Mouse (Mus musculus) neural tube, embryonic 15.5 days (tissue): ENCODE results near the gene March10. TPM values are rescaled to one million over a fixed set of nuclear protein-coding genes. Genes with fewer than 3 reads are reported as not detected.

ENCODE experiments used
- ATAC-seq: fragments of 200-750 bp; cut with Nextera tagmentation; 2 replicates; pipeline ENCODE4 v1.8.0; 2017; ENCODE audit warnings: mild to moderate bottlenecking, moderate TSS enrichment, moderate library complexity; ENCODE audit not compliant: low FRiP score
- H3K27ac ChIP-seq: fragments of 300-500 bp; sonication (generic); replicated peaks from 2 replicates; pipeline ENCODE4 v1.5.1; 2015; ENCODE audit warnings: mild to moderate bottlenecking, inconsistent platforms
- H3K27me3 ChIP-seq: fragments of 300-500 bp; sonication (generic); replicated peaks from 2 replicates; pipeline ENCODE4 v1.6.1; 2015; ENCODE audit warnings: inconsistent platforms
- H3K36me3 ChIP-seq: fragments of 300-500 bp; sonication (generic); 2 replicates; pipeline ENCODE4 v1.6.1; 2015; ENCODE audit warnings: inconsistent platforms
- H3K4me1 ChIP-seq: fragments of 300-500 bp; sonication (generic); 2 replicates; pipeline ENCODE4 v1.6.1; 2015; ENCODE audit warnings: inconsistent platforms
- H3K4me2 ChIP-seq: fragments of 300-500 bp; sonication (generic); 2 replicates; pipeline ENCODE4 v1.6.1; 2015; ENCODE audit warnings: inconsistent platforms, mild to moderate bottlenecking, moderate library complexity
- H3K4me3 ChIP-seq: fragments of 300-500 bp; sonication (generic); replicated peaks from 2 replicates; pipeline ENCODE4 v1.5.1; 2015; ENCODE audit warnings: mild to moderate bottlenecking, inconsistent platforms
- H3K9ac ChIP-seq: fragments of 300-500 bp; sonication (generic); replicated peaks from 2 replicates; pipeline ENCODE4 v1.6.1; 2015; ENCODE audit warnings: mild to moderate bottlenecking, inconsistent platforms
- H3K9me3 ChIP-seq: fragments of 300-500 bp; sonication (generic); replicated peaks from 2 replicates; pipeline ENCODE4 v1.6.1; 2016; ENCODE audit warnings: inconsistent platforms
- WGBS: fragments of 180-500 bp; shearing (Covaris S2); methylation state at CpG from one replicate; pipeline ENCODE4 v1.1.7; 2015; ENCODE audit warnings: mixed read lengths; 5-methylcytosine and 5-hydroxymethylcytosine counted together
- polyA plus RNA-seq: library from polyadenylated mRNA; unstranded; fragments of >200 nt; fragmentation: Nextera tagmentation; extraction: Ambion mirVana; gene quantifications from 2 replicates; pipeline ENCODE4 v1.2.1, GENCODE M21; 2015

Gene March10
- 0.38 and 0.73 TPM in 2 replicates for polyA plus RNA-seq

DNA sequence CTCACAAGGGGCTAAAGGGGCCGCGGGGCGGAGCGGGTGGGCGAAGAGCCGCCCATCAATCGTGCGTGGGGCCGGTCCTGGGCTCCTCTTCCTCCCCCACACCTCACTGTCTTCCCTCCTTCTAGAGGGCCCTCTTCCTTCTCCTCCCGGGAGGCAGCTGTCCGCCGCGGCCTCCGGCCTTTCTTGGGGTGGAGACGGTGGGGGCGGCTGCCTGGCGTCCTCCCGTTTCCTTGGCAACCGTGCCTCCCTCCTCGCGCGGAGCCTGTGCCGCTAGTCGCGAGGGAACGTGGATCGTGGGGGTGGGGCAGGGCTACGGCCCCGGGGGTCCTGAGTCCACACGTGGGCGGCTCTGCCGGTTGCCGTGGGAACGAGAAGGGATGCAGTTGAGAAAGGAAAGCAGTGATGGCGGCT, at the start of gene March10:
March10 (minus strand) TSS at position 239 of the 411 bp plus-strand sequence.
- under 1% methylated on average over 35 of the region's 35 CpGs for WGBS
- Histone ChIP-seq H3K36me3 (no peaks in the 10 kb centered on the region), H3K9me3 (no peaks in the 10 kb centered on the region), H3K4me1 (peaks cover 22% of the 10 kb centered on the region), H3K4me3 (peak within 1 kb of the TSS; percentile 49), H3K27ac (peak within 1 kb of the TSS; percentile 90), H3K4me2 (peak within 1 kb of the TSS; percentile 82), H3K9ac (peak within 1 kb of the TSS; percentile 54), H3K27me3 (no peaks in the 10 kb centered on the region)
- peak; percentile 89 for ATAC-seq

DNA sequence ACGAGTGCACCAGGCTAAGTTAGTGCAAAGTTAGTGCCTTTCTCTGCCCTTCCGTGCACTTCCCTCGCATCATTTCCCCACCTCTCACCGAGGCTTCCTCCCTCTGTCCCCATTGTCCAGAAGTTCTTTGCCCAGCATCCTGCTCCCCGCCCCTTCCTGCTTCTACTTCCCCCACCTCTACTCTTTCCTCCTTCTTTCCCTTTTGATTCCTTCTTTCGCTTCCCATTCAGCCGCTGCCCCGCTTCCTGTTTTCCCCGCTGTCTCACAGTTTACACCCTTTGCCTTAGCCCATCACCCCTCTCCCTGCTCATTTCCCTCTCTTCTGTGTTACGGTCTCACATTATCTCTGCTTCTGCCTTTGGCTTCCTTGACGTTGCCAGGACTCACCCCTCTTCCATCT, 49.8 kb upstream of the March10 start:
- H3K36me3 ChIP-seq, result no peaks in the 10 kb centered on the region
- H3K4me3 ChIP-seq, result no peak overlapping the region
- peaks cover 42% of the 10 kb centered on the region for H3K4me1 ChIP-seq
- no peak overlapping the region for H3K4me2 ChIP-seq
- no peak for ATAC-seq
- H3K27ac ChIP-seq, result no peak overlapping the region
- no peaks in the 10 kb centered on the region for H3K9me3 ChIP-seq
- WGBS, result 85% methylated on average over 11 of the region's 11 CpGs
- H3K27me3 ChIP-seq, result no peaks in the 10 kb centered on the region
- H3K9ac ChIP-seq, result no peak overlapping the region

DNA sequence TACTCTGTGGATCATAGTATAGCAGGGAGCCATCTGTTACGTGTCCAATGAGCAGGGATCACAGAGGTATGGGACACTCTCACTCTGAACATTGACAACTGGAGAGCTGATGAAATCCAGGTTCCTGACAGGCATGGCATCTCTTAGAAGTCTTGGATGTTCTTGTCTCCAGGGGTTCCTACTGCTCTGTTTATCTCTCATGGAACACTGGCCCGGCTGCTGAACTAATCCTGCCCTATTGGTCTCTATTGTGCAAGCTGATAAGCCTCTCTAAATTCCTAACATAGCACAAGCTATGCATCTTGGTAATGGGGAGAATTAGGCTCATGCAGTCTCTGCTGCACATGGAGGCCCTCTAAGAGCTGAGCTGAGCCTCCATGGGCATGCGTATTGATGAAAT, 48.5 kb upstream of the March10 start:
- Histone ChIP-seq H3K27me3 (no peaks in the 10 kb centered on the region), H3K36me3 (no peaks in the 10 kb centered on the region), H3K27ac (no peak overlapping the region), H3K4me3 (no peak overlapping the region), H3K9me3 (no peaks in the 10 kb centered on the region), H3K4me2 (no peak overlapping the region), H3K9ac (no peak overlapping the region), H3K4me1 (peaks cover 37% of the 10 kb centered on the region)
- 70% methylated on average over 3 of the region's 3 CpGs for WGBS
- no peak for ATAC-seq

DNA sequence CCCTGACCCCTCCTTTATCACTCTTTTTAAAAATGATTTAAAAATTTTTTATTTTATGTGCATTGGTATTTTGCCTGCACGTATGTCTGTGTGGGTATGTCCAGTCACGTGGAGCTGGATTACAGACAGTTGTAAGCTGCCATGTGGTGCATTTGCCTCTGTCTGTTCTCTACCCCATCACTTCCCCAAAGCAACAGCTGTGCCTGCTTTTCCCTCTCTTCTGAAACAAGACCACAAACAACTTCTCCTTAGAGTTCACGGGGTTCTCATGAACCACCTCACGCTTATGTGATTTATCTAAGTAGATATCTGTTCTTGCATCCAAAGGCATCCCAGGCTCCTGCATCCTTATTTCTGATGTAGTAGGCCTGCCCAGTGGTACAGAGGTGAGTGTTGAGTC, 45.8 kb upstream of the March10 start:
- Histone ChIP-seq H3K27me3 (no peaks in the 10 kb centered on the region), H3K4me3 (no peak overlapping the region), H3K36me3 (no peaks in the 10 kb centered on the region), H3K9me3 (no peaks in the 10 kb centered on the region), H3K9ac (no peak overlapping the region), H3K4me2 (no peak overlapping the region), H3K27ac (no peak overlapping the region), H3K4me1 (peaks cover 15% of the 10 kb centered on the region)
- 90% methylated on average over 4 of the region's 4 CpGs for WGBS
- ATAC-seq, result no peak

DNA sequence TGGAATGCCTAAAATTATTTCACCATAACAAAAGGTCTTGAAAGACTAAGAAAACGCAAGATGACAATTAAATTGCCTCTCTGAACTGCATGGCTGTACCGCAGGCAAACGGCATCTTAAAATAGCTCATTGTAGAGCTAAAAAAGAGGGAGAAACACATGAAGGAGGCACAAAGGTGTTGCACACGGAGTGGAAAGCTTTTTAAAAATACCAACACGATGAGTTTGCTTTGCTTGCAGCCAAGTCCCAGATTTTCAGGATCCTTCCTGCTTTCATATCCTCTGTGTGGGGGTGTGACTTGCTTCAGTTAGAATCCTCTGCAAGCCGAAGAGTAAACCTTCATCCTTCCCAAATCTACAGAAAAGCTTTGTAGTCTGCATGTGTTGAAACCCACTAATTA, 41.0 kb upstream of the March10 start:
- 79% methylated on average over 6 of the region's 6 CpGs for WGBS
- Histone ChIP-seq H3K27me3 (no peaks in the 10 kb centered on the region), H3K4me2 (no peak overlapping the region), H3K4me3 (no peak overlapping the region), H3K9ac (no peak overlapping the region), H3K9me3 (no peaks in the 10 kb centered on the region), H3K27ac (no peak overlapping the region), H3K4me1 (peaks cover 4% of the 10 kb centered on the region; the same call in 1 of the 2 replicates), H3K36me3 (no peaks in the 10 kb centered on the region)
- ATAC-seq, result no peak

DNA sequence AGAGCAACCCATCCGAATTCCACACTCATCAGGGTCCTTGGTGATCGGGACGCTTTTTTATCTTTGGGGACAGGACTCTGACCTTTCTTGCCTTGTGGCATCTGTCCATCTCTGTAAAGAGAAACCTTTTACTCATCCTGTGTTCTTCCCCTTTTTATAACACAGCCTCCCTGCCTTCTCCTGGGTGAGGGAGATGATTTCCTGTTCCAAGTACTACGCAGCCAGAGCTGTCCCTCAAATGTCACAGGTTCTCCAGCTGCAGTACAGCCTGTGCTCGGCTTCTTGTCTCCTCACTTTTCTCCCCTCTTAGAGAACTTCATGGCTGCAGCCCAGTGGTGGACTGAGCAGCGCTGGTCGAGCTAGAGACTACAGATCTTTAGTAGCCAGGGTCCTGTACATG, 40.1 kb upstream of the March10 start:
- no peak overlapping the region for H3K4me3 ChIP-seq
- no peak overlapping the region for H3K4me2 ChIP-seq
- no peak for ATAC-seq
- WGBS, result 74% methylated on average over 7 of the region's 7 CpGs
- H3K36me3 ChIP-seq, result no peaks in the 10 kb centered on the region
- H3K27me3 ChIP-seq, result no peaks in the 10 kb centered on the region
- H3K27ac ChIP-seq, result no peak overlapping the region
- peaks cover 4% of the 10 kb centered on the region; the same call in 1 of the 2 replicates for H3K4me1 ChIP-seq
- no peaks in the 10 kb centered on the region for H3K9me3 ChIP-seq
- no peak overlapping the region for H3K9ac ChIP-seq

DNA sequence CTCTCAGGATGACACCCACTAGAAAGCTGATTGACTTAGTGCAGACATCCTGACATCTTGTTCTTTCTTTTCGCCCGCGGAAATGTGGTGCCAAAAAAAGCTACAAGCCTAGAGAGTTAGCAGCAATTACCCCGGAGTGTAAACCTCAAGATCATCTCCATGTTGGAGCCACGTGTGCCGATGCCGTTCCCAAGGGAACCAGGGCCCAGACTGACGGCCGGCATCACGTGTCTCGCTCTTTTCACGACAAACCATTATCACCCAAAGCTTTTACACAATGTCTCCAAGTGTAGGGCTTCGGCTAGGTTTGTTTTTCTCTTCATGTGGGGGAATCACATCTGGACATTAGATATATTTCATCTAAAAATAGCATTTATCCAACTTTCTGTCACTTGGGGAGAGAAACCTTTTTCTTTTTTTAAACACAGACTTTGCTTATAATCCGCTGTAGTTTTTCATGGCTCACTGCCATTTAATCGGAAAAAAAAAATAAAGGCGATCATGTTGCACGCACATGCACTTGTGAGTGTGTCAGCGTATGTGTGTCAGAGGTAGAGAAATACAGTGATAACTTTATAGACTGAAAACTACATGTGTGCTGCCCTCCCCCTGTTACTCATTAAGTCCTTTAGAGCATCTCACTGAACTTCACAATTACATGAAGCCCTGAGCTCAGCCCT, 39.2 kb upstream of the March10 start:
- 71% methylated on average over 18 of the region's 18 CpGs for WGBS
- H3K36me3 ChIP-seq, result no peaks in the 10 kb centered on the region
- no peaks in the 10 kb centered on the region for H3K27me3 ChIP-seq
- H3K27ac ChIP-seq, result no peak overlapping the region
- H3K9me3 ChIP-seq, result no peaks in the 10 kb centered on the region
- no peak overlapping the region for H3K4me2 ChIP-seq
- peaks cover 4% of the 10 kb centered on the region; the same call in 1 of the 2 replicates for H3K4me1 ChIP-seq
- ATAC-seq, result no peak
- H3K4me3 ChIP-seq, result no peak overlapping the region
- no peak overlapping the region for H3K9ac ChIP-seq

DNA sequence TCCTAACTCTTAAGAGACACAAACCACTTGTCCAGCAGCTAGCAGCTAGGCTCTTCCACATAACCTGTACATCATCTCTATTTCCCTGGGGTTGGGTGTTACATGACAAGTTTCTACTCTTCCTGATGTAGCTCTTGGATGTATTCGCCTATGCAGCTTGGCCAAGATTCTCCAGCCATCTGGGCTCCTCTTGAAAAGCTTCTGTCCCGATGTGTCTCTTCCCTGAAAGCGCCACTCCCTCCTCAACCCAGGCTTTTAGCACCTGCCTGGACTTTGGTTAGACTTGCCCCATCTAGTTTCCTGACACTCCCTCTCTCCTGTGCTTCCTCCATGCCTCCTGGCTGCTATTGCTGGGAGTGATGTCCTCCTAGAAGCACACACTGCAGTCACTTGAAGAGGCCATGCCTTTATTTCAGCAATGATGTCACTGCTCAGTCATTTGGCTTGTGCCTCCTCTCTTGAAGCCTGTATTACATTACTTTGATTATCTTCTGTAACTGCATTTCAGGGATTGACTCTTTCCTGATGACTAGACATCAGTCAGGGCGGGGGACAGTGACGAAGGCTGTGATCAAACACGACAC, 38.3 kb upstream of the March10 start:
- Histone ChIP-seq H3K9ac (no peak overlapping the region), H3K9me3 (no peaks in the 10 kb centered on the region), H3K27ac (no peak overlapping the region), H3K27me3 (no peaks in the 10 kb centered on the region), H3K36me3 (no peaks in the 10 kb centered on the region), H3K4me3 (no peak overlapping the region), H3K4me1 (peaks cover 4% of the 10 kb centered on the region; the same call in 1 of the 2 replicates), H3K4me2 (no peak overlapping the region)
- ATAC-seq, result no peak
- WGBS, result 86% methylated on average over 6 of the region's 6 CpGs

DNA sequence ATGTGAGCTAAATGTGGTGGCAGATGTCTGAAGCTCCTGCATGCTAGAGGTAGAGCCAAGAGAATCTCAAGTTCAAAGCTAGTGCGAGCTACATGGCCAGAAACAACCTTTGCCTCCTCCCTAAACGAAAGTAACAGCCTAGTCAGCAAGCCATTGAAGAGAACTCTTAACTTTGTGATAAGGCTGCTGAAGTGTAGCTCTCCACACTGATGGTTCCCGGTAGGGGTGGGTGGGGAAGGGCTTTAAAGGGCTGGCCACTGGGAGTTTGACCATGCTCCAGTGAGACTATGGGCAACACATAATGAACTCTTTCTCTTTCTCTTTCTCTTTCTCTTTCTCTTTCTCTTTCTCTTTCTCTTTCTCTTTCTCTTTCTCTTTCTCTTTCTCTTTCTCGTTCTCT, 35.9 kb upstream of the March10 start:
- Histone ChIP-seq H3K27ac (no peak overlapping the region), H3K9ac (no peak overlapping the region)
- 95% methylated on average over 4 of the region's 4 CpGs for WGBS

DNA sequence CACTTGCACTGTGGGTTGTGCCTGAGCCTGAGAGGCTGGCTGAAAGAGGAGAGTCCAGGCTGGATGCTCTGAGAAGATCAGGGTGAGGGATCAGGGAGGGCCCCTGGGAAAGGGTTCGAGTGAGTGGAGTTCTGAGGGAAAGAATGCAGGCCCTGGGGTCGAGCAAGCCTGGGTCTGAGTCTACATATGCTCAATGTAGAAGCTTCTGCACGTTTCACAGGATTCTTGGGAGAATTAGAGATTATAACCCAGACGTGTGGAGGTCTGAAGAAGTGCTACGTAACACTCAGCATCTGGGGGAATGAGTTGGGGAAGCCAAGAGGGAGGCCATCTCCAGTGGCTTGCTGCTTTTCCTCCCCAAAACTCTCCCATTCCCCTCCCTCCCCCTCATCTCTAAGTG, 34.4 kb upstream of the March10 start:
- WGBS, result 82% methylated on average over 5 of the region's 5 CpGs
- H3K9ac ChIP-seq, result no peak overlapping the region

More for the DNA sequence above, 35.9 kb upstream of the March10 start:
- Histone ChIP-seq H3K4me3 (no peak overlapping the region), H3K27me3 (no peaks in the 10 kb centered on the region), H3K4me2 (no peak overlapping the region), H3K36me3 (no peaks in the 10 kb centered on the region), H3K9me3 (no peaks in the 10 kb centered on the region), H3K4me1 (peaks cover 4% of the 10 kb centered on the region; the same call in 1 of the 2 replicates)
- ATAC-seq, result no peak

DNA sequence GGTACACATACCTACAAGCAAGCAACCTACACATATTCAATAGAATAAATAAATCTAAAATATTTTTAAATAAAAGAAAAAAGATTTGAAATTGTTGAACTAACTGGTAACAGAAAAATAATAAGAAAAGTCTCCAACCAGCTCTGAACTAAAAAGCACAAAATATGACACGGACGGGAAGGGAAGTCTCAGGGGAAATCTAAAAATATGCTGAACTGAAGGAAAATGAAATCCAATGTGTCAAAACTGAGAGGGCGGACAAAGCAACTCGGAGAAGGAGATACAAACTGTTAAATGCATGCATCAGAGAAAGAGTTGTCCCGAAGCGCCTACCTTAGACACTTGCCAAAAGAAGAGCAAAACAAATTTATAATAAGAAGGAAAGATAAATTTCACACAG, 28.9 kb upstream of the March10 start:
- Histone ChIP-seq H3K4me1 (no peaks in the 10 kb centered on the region), H3K36me3 (no peaks in the 10 kb centered on the region), H3K4me2 (no peak overlapping the region), H3K9ac (no peak overlapping the region), H3K27me3 (no peaks in the 10 kb centered on the region), H3K27ac (no peak overlapping the region), H3K4me3 (no peak overlapping the region), H3K9me3 (no peaks in the 10 kb centered on the region)
- 77% methylated on average over 6 of the region's 6 CpGs for WGBS
- ATAC-seq, result no peak

More for the DNA sequence above, 34.4 kb upstream of the March10 start:
- no peaks in the 10 kb centered on the region for H3K9me3 ChIP-seq
- H3K4me1 ChIP-seq, result peaks cover 4% of the 10 kb centered on the region; the same call in 1 of the 2 replicates
- no peak overlapping the region for H3K27ac ChIP-seq
- H3K4me3 ChIP-seq, result no peak overlapping the region
- H3K27me3 ChIP-seq, result no peaks in the 10 kb centered on the region
- H3K36me3 ChIP-seq, result no peaks in the 10 kb centered on the region
- no peak overlapping the region for H3K4me2 ChIP-seq
- ATAC-seq, result no peak

DNA sequence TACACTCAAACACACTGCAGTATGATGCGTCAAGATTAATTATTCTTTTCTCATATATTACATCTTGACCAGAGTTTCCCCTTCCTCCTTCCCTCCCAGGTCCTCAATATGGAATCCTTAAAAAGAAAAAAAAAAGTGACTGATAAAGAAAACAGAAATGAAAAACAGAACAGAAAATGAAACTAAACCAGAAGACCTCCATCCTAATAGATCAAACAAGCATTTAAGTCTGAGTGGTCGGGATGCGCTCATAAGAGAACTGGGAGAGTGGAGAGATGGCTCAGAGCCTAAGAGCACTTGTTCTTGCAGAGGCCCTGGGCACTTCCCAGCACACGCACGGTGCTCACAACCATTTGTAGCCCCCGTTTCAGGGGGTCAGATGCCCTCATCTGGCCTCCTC, 28.5 kb upstream of the March10 start:
- no peaks in the 10 kb centered on the region for H3K27me3 ChIP-seq
- no peak overlapping the region for H3K4me3 ChIP-seq
- no peak for ATAC-seq
- no peak overlapping the region for H3K4me2 ChIP-seq
- no peak overlapping the region for H3K27ac ChIP-seq
- H3K9ac ChIP-seq, result no peak overlapping the region
- H3K36me3 ChIP-seq, result no peaks in the 10 kb centered on the region
- whole genome bisulfite sequencing, result 78% methylated on average over 6 of the region's 6 CpGs
- no peaks in the 10 kb centered on the region for H3K9me3 ChIP-seq
- no peaks in the 10 kb centered on the region for H3K4me1 ChIP-seq
